Mouse (Mus musculus): ENCODE results near the gene I830077J02Rik. TPM values are rescaled to one million over a fixed set of nuclear protein-coding genes. Genes with fewer than 3 reads are reported as not detected.
"Not testable (repeated sequence)": the region's sequence is repeated elsewhere in the genome, so short reads cannot be mapped to it uniquely, and the experiment has no call there.

Gene I830077J02Rik
- polyA plus RNA-seq, 1 experiment from 2014 or later, result 0.68 TPM

GRCm38 (mm10) chr3:105928195-105928569, 4.3 kb downstream of the I830077J02Rik start:
- no peaks in the 10 kb centered on the region for H3K27me3 ChIP-seq (ENCODE audit: control insufficient read depth, insufficient read depth, low read length)
- WGBS, result 93% methylated on average over 3 of the region's 3 CpGs

GRCm38 (mm10) chr3:105927561-105928194, 4.8 kb downstream of the I830077J02Rik start:
- no peak for DNase-seq (ENCODE audit: low spot score)
- Histone ChIP-seq H3K36me3 (ENCODE audit: control insufficient read depth, insufficient read depth, low read length) (no peaks in the 10 kb centered on the region), H3K4me2 (ENCODE audit: low read depth, severe bottlenecking) (no peak overlapping the region), H3K27ac (replicated peaks; ENCODE audit: low read depth, low read length) (no peak overlapping the region), H3K4me1 (ENCODE audit: control insufficient read depth, insufficient read depth, low read length) (no peaks in the 10 kb centered on the region), H3K4me3 (ENCODE audit: low read depth, low read length) (no peak overlapping the region), H3K9ac (ENCODE audit: low read length) (no peak overlapping the region), H3K27me3 (ENCODE audit: control insufficient read depth, insufficient read depth, low read length) (no peaks in the 10 kb centered on the region), H3K9me3 (ENCODE audit: control insufficient read depth, low read length) (no peaks in the 10 kb centered on the region)
- WGBS, result 91% methylated on average over 7 of the region's 7 CpGs
- no peak for ATAC-seq (ENCODE audit: insufficient number of reproducible peaks, low FRiP score, low TSS enrichment, low read depth)

More at GRCm38 (mm10) chr3:105928195-105928569, 4.3 kb downstream of the I830077J02Rik start:
- Histone ChIP-seq H3K27ac (replicated peaks; ENCODE audit: low read depth, low read length) (no peak overlapping the region), H3K4me1 (ENCODE audit: control insufficient read depth, insufficient read depth, low read length) (no peaks in the 10 kb centered on the region), H3K9me3 (ENCODE audit: control insufficient read depth, low read length) (no peaks in the 10 kb centered on the region), H3K4me2 (ENCODE audit: low read depth, severe bottlenecking) (no peak overlapping the region), H3K36me3 (ENCODE audit: control insufficient read depth, insufficient read depth, low read length) (no peaks in the 10 kb centered on the region), H3K4me3 (ENCODE audit: low read depth, low read length) (no peak overlapping the region), H3K9ac (ENCODE audit: low read length) (no peak overlapping the region)
- DNase-seq (ENCODE audit: low spot score) (no peak), ATAC-seq (ENCODE audit: insufficient number of reproducible peaks, low FRiP score, low TSS enrichment, low read depth) (no peak)

GRCm38 (mm10) chr3:105924616-105925015, 7.8 kb downstream of the I830077J02Rik start:
- Histone ChIP-seq H3K27me3 (ENCODE audit: control insufficient read depth, insufficient read depth, low read length) (no peaks in the 10 kb centered on the region), H3K4me2 (ENCODE audit: low read depth, severe bottlenecking) (no peak overlapping the region), H3K4me1 (ENCODE audit: control insufficient read depth, insufficient read depth, low read length) (no peaks in the 10 kb centered on the region), H3K4me3 (ENCODE audit: low read depth, low read length) (no peak overlapping the region), H3K9me3 (ENCODE audit: control insufficient read depth, low read length) (no peaks in the 10 kb centered on the region), H3K9ac (ENCODE audit: low read length) (no peak overlapping the region), H3K36me3 (ENCODE audit: control insufficient read depth, insufficient read depth, low read length) (no peaks in the 10 kb centered on the region), H3K27ac (replicated peaks; ENCODE audit: low read depth, low read length) (no peak overlapping the region)
- 87% methylated on average over 9 of the region's 9 CpGs for WGBS
- DNase-seq (ENCODE audit: low spot score), result no peak
- ATAC-seq (ENCODE audit: insufficient number of reproducible peaks, low FRiP score, low TSS enrichment, low read depth), result no peak

DNA sequence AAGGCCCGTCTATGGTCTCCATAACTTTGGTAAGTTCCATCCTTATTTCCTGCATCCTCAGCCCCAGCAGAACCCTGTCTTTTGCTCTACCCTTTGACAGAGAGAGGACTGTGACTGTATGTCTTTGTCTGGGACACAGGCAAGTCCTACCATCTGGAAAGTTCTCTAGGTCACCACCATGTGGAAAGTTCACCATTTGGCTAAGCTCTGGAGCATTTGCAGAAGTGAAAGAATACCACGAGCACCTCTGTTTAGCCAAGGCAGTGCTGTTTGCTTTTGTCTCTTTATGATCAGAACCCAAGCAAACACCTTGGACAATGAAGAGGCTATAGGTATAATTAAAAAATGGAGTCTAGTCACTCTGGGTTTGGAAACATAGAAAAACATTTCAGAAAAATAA, 10.5 kb downstream of the I830077J02Rik start:
- Histone ChIP-seq H3K9me3 (ENCODE audit: control insufficient read depth, low read length) (no peaks in the 10 kb centered on the region), H3K27ac (replicated peaks; ENCODE audit: low read depth, low read length) (no peak overlapping the region), H3K9ac (ENCODE audit: low read length) (no peak overlapping the region), H3K4me2 (ENCODE audit: low read depth, severe bottlenecking) (no peak overlapping the region), H3K4me3 (ENCODE audit: low read depth, low read length) (no peak overlapping the region), H3K4me1 (ENCODE audit: control insufficient read depth, insufficient read depth, low read length) (no peaks in the 10 kb centered on the region), H3K36me3 (ENCODE audit: control insufficient read depth, insufficient read depth, low read length) (no peaks in the 10 kb centered on the region), H3K27me3 (ENCODE audit: control insufficient read depth, insufficient read depth, low read length) (no peaks in the 10 kb centered on the region)
- ATAC-seq (ENCODE audit: insufficient number of reproducible peaks, low FRiP score, low TSS enrichment, low read depth) (no peak), DNase-seq (ENCODE audit: low spot score) (no peak)
- 82% methylated on average over 2 of the region's 2 CpGs for WGBS

DNA sequence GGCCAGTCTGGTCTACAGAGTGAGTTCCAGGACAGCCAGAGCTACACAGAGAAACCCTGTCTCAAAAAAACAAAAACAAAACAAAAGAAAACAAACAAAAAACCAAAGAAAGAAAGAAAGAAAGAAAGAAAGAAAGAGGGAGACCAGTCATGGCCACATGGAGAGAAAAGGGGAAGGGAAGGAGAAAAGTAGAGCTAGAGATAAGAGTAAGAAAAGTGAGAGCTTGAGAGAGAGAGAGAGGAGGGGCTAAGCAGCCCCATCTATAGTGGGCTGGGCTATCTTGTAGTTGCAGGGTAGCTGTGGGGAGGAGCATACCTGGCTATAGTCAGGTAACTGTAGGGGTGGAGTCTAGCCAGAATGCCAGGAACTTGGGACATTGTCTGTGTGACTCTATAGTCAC, 11.7 kb downstream of the I830077J02Rik start:
- not testable (repeated sequence) for H3K36me3 ChIP-seq (ENCODE audit: control insufficient read depth, insufficient read depth, low read length); H3K9ac ChIP-seq (ENCODE audit: low read length); H3K4me1 ChIP-seq (ENCODE audit: control insufficient read depth, insufficient read depth, low read length); ATAC-seq (ENCODE audit: insufficient number of reproducible peaks, low FRiP score, low TSS enrichment, low read depth); H3K4me3 ChIP-seq (ENCODE audit: low read depth, low read length); H3K27me3 ChIP-seq (ENCODE audit: control insufficient read depth, insufficient read depth, low read length); DNase-seq (ENCODE audit: low spot score); H3K4me2 ChIP-seq (ENCODE audit: low read depth, severe bottlenecking); H3K9me3 ChIP-seq (ENCODE audit: control insufficient read depth, low read length); H3K27ac ChIP-seq (replicated peaks; ENCODE audit: low read depth, low read length)

- ATAC-seq (ENCODE audit: insufficient number of reproducible peaks, low FRiP score, low TSS enrichment, low read depth) (no peak), DNase-seq (ENCODE audit: low spot score) (no peak)
- H3K9ac ChIP-seq (ENCODE audit: low read length), result no peak overlapping the region
- H3K27ac ChIP-seq (replicated peaks; ENCODE audit: low read depth, low read length), result no peak overlapping the region
- H3K27me3 ChIP-seq (ENCODE audit: control insufficient read depth, insufficient read depth, low read length), result no peaks in the 10 kb centered on the region
- 84% methylated on average over 3 of the region's 3 CpGs for WGBS
- H3K36me3 ChIP-seq (ENCODE audit: control insufficient read depth, insufficient read depth, low read length), result no peaks in the 10 kb centered on the region
- H3K4me2 ChIP-seq (ENCODE audit: low read depth, severe bottlenecking), result no peak overlapping the region
- H3K4me1 ChIP-seq (ENCODE audit: control insufficient read depth, insufficient read depth, low read length), result no peaks in the 10 kb centered on the region
- H3K9me3 ChIP-seq (ENCODE audit: control insufficient read depth, low read length), result no peaks in the 10 kb centered on the region
- no peak overlapping the region for H3K4me3 ChIP-seq (ENCODE audit: low read depth, low read length)
Measured at GRCm38 (mm10) chr3:105918355-105918745, 14.1 kb downstream of the I830077J02Rik start.

DNA sequence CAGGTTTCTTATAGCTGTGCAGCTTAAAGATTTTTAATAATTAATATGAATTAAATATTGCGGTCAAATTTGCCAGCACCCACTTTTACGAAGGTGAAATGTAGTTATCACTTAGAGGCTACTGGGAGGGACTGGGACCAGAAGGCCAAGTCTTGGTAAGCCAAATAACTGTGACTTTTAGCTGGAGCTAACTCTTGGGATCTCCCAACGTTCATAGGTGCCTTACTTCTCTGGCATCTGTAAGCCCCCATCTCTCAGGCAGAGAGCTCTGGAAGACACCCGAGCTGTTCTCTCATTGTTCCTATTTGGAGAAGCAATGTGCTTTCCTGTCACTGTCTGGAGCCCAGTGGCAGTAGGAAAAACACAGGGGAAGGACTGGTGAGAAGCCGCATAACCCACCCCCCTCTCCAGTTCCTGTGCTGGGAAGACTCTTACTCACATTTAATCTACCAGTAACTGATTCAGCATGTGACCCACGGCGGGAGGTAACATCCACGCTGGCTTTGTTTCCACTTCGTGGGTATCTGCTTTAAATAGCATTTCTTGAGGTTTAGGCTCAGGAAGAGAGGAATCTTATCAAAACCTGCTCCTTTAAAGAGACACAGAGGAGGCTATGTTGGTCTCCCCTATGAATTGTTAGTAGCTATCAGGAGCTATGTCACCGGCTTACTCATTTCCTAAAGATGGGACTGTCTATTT, 14.7 kb downstream of the I830077J02Rik start:
- Histone ChIP-seq H3K9me3 (ENCODE audit: control insufficient read depth, low read length) (no peaks in the 10 kb centered on the region), H3K27me3 (ENCODE audit: control insufficient read depth, insufficient read depth, low read length) (no peaks in the 10 kb centered on the region)

GRCm38 (mm10) chr3:105916455-105916854, 16.0 kb downstream of the I830077J02Rik start:
- not testable (repeated sequence) for H3K9ac ChIP-seq (ENCODE audit: low read length); H3K27ac ChIP-seq (replicated peaks; ENCODE audit: low read depth, low read length); ATAC-seq (ENCODE audit: insufficient number of reproducible peaks, low FRiP score, low TSS enrichment, low read depth); H3K4me3 ChIP-seq (ENCODE audit: low read depth, low read length); H3K9me3 ChIP-seq (ENCODE audit: control insufficient read depth, low read length); H3K36me3 ChIP-seq (ENCODE audit: control insufficient read depth, insufficient read depth, low read length); H3K27me3 ChIP-seq (ENCODE audit: control insufficient read depth, insufficient read depth, low read length); H3K4me2 ChIP-seq (ENCODE audit: low read depth, severe bottlenecking); H3K4me1 ChIP-seq (ENCODE audit: control insufficient read depth, insufficient read depth, low read length); DNase-seq (ENCODE audit: low spot score)

More for the DNA sequence above, 14.7 kb downstream of the I830077J02Rik start:
- no peak overlapping the region for H3K27ac ChIP-seq (replicated peaks; ENCODE audit: low read depth, low read length)
- H3K9ac ChIP-seq (ENCODE audit: low read length), result no peak overlapping the region
- 70% methylated on average over 10 of the region's 10 CpGs for WGBS
- ATAC-seq (ENCODE audit: insufficient number of reproducible peaks, low FRiP score, low TSS enrichment, low read depth), result no peak
- no peak overlapping the region for H3K4me3 ChIP-seq (ENCODE audit: low read depth, low read length)
- no peak overlapping the region for H3K4me2 ChIP-seq (ENCODE audit: low read depth, severe bottlenecking)
- DNase-seq (ENCODE audit: low spot score), result no peak
- no peaks in the 10 kb centered on the region for H3K4me1 ChIP-seq (ENCODE audit: control insufficient read depth, insufficient read depth, low read length)
- no peaks in the 10 kb centered on the region for H3K36me3 ChIP-seq (ENCODE audit: control insufficient read depth, insufficient read depth, low read length)
